Mouse (Mus musculus) cerebellum, adult 11 months (tissue): ENCODE data around the gene Cacul1.
A peak's percentile ranks its signal among the peaks of the same experiment; 100 is the strongest.

Experiments
- DNase-seq: peaks from one replicate; pipeline ENCODE4 v3.0.0; 2022

The Cacul1 gene

DNA sequence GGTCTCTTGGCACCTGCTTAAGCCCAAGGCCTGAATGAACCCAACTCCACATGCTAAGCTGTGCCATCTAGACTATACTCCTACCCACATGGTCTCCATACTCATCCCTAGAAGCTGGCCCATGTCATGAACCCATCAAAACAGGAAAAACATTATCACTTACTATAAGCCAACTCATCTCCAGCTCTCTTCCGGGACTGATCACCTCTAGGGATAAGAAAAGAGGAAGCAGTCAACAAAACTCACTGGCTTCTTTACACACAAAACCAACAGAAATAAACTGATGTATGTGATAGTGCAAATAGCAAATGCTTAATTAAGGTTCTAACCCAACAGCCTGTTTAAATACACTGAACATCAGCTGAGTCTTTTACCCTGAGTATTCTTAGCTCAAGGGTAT lies 51.5 kb downstream of the Cacul1 start:
- DNase-seq: no peak

DNA sequence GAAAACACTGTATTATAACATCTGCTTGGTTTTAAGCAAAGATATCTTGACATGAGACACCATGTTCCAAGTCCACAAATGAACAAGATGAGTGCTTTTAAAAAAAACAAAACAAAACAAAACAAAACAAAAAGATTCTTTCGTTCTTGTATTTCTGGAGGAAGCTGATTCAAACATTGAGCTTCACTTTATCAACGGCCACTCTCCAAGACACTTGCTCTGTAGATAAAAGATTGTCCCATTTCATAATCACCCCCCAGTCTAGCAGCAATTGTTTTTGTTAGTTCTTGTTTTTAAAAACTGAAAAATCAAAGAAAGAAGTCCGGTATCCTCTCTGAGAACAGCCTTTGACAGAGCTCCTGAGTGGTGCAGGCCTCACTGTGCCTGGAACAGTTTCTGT lies 52.2 kb downstream of the Cacul1 start:
- DNase-seq: no peak

DNA sequence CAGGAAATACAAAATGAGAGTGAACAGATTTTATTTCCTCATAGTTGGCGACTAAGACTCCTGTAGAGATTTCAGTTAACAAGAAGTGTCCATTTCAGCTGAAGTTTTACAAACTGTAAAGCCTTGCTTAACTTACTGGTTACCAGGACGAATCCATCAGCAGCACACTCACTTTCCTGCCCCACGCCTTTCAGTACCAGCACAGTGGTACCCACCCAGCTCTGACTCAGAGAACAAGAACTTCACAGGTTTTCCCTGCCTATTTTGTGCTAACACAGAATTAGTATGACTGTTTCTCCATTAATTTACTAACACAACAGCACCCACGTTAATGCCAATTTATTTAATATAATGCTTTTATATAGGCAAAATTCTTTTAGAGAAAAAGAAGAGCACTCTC lies 53.9 kb downstream of the Cacul1 start:
- no peak for DNase-seq

DNA sequence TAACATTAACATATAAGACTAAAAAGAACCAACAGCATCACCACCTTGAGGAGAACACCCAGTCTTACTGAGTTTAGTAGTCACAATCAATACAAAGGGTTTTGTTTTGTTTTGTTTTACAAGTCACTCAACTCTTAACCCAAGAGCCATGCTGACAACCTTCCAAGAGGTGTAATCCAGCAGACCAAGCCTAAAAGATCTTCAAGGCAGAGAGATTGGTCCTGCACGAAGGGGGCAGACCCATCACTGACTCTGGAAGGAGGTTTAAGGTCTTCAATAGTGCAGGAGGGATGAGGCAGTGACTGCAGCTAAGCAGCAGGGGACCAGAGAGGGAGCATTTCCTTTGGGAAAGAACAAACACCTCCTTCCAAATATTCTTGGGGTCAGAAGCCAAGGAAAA lies 55.7 kb downstream of the Cacul1 start:
- no peak for DNase-seq

DNA sequence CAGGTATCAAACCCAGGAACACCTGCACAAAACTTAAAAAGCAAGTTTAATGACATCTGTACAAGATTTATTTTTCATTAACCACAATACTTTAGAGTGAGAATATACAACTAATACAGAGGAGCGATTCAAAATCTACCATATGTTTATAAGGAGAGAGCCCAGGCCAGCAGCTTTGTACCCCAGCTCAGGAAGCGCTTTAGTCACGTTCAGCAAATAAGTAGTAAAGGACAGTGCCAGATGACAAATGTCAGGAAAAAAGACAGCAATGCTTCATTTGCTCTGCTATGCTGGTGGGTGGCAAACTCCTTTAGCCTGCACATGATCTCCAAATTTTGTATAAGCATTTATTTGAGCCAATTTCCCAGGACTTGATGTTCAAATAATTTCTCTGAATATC lies 56.1 kb downstream of the Cacul1 start:
- DNase-seq: no peak

DNA sequence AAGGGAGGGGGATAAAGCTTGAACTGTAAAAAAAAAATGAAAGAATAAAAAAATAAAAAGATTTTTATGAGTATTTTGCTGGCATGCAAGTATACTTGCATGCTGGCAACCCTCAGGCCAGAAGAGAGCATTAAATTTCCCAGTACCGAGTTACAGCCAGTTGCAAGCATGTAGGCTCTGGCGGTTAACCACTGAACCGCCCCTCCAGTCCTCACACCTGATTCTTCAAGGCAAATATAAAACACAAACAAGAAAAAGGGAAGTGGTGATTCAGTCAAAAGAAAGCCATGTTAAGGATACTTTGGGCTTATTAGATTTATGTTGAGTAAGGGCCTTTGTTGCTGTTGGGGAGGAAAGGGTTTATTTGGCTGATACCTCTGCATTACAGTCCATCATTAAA lies 60.7 kb downstream of the Cacul1 start:
- no peak for DNase-seq

DNA sequence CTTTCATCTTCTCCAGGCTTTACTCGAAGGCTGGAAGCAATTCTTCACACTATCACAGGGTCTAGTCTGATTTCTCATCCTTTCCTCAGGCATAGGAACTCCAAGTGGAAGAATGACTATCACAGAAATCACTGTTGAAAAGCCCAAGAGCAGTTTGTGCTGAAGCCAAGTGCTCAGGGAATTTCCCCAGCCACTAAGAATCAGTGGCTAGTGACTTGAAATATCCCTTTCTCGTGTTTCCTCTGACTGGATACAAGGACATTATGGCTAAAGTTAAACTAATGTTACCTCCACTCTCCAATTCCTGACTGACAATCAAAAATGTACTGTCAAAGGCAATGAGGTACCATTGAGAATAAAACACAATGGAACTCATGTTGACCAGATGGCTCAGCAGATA lies 65.8 kb downstream of the Cacul1 start:
- no peak for DNase-seq

DNA sequence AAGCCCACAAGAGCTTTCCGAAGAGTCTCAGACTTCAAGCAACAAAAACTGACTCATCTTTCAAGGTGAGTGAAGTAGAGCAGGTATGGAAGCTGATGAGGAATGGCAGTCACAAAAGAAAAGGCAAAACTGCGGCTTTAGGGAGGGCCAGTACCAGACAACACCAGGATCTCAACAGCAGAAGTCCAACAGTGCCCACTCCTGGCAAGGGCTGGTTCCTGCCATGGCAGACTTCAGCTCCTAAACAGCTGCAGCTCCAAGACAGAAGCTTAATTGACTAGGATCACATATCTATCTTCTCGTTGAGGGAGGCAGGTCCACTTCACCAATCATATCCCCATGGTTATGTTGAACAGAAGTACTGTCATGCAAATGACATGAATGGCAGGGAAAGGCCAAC lies 67.4 kb downstream of the Cacul1 start:
- DNase-seq: no peak

DNA sequence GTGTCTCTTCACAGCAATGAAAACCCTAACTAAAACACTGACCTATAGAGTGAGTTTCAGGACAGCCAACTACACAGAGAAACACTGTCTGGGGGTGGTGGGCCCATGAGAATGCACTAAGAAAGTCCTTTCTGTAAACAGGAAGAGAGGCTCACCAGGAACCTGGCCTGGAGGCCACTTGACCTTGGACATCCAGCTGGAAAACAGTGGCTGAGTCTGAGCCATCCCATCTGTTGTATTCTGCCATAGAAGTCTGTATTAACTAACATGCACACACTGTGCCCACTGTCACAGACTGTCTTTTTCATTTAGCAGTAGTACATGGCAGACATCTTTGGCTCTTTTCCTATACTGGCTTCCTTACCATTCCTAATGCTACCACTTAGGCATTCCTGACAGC lies 80.6 kb downstream of the Cacul1 start:
- DNase-seq: no peak

DNA sequence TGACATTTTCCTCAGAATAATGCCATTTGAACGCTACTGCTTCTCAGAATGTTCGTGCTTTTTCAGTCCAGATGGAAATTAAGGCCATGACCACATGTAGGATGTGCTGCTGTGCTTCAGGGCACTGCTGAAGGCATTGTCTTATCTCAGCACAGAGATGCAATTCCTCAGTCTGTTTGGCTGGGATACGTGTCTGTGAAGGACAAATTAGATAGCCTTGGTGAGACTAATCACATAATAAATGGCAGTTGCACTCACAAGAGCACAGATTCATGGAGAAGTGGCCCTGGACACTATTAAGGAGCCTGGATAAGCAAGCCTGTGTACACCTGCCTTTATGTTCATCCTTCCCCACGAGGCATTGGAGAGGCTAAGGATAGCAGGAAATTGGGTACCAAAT lies 83.7 kb downstream of the Cacul1 start:
- DNase-seq: no peak

DNA sequence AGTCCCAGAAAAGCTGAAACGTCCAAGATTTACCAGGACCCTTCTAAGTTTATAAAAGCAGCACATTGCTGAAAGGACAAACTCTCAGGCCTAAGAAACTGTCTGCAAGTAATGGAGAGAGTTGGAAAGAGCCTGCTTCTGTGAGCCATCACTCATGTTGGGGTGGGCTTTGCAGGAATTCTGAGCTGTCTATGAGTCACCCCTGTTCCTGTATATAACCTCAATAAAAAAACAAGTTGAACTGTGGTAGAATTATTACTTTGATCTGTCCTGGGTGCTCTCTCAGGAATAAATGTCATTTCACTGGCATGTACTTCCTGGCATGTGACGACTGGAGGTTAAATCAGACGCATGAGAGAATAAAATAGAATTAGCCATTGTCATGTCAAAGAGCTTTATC lies 85.1 kb downstream of the Cacul1 start:
- no peak for DNase-seq

DNA sequence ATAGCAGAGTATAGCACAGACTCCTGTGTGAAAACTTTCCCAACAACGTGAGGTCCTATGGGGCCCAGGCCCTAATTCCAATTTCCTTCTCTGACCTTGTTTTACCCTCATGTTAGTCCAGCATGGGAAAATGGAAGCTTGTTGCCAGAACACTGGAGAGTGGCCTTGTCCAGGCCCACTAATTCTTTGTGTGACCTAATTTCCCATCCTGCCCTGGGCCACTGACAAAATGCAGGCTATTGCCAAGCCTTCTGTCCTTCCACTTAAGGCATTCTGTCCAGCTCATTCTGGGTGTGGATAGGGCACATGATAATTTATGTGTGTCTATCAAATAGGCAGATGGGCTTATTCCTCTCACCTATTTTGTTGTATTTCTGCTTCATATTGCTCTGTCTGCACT lies 91.3 kb downstream of the Cacul1 start:
- peak; percentile 7 for DNase-seq

DNA sequence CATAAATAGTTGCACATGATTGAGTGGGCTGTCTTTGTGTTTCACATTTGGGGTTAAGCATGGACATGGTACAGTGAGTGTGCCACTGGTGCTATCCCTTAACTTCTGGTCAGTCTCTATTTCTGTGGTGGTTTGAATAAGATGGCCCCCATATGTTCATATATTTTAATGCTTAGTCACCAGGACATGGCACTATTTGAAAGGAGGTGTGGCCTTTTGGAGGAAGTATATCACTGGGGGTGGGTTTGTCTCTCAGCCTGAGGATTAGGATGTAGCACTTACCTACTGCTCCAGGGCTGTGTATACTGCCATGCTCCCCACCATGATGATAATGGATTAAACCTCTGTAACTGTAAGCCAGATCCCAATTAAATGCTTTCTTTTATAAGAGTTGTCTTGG lies 95.6 kb downstream of the Cacul1 start:
- no peak for DNase-seq

DNA sequence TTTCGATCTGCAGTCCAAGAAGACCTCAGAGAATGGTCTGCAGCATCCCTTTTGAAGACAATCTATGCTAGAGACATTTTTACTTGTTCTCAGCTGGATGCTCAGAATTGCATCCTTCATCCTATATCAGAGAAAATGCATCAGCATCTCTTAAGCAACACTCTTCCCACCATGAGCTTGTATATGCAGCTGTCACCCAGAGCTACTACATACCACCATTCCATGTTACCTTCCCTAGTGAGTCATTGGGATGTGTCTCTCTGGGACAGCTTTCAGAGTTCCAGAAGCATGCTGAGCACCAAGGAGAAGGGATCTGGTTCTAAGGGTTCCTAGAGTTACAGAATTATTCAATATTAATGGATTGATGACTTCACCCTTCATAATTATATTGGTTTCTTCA lies 102.0 kb downstream of the Cacul1 start:
- DNase-seq: no peak

DNA sequence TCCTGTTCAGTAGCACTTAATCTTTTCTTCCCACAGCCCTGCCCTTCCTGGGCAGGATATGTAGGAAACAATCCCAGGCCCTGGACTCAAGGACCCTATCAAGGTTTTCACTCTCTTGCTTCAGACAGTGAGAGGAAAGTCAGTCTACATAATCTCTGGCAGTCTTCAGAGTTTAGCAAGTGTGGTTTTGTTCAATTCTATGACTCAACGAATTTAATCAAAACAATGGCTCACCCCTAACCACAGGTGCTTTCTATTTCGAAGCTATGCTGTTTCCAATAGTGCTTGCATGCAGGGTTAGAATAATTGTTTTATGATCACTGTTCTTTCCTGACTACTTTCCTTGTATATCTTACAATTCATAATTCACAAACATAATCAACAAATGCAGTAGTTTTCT lies 103.0 kb downstream of the Cacul1 start:
- no peak for DNase-seq
